Mouse (Mus musculus): ENCODE data around the gene Avpr2.
A peak's percentile ranks its signal among the peaks of the same experiment; 100 is the strongest.

Gene Avpr2

DNA sequence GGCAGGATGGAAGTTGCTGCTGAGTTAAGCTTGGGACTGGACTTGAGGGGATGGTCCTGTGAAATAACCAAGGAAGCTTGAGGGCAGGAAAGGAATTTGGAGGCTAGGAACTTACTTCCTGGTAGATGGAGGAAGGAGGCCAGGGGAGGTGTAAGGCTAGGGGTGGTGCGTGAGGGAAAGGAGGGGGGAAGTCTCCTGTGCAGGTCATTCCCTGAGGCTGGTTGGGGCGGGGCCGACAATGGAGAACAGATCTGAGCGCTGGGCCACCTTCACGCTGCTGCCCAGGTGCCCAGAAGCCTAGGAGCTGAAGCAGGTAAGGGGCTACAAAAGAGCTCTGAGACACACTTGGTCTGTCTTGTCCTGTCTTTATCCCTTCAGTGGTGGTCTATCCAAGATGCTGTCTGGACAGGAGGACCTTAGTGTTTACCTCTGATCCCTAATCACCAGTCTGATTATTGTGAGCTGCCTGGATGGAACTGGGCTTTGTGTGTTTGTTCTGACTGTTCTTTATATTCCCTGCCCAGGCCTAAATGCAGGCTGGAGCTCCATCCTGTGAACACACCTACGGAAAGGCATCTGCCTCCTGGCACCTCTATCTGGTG is at the start of gene Avpr2:
Gene Avpr2, plus strand, starts transcription at position 552 of the 602 bp plus-strand sequence.
- no peak for DNase-seq (ENCODE audit: low spot score)

DNA sequence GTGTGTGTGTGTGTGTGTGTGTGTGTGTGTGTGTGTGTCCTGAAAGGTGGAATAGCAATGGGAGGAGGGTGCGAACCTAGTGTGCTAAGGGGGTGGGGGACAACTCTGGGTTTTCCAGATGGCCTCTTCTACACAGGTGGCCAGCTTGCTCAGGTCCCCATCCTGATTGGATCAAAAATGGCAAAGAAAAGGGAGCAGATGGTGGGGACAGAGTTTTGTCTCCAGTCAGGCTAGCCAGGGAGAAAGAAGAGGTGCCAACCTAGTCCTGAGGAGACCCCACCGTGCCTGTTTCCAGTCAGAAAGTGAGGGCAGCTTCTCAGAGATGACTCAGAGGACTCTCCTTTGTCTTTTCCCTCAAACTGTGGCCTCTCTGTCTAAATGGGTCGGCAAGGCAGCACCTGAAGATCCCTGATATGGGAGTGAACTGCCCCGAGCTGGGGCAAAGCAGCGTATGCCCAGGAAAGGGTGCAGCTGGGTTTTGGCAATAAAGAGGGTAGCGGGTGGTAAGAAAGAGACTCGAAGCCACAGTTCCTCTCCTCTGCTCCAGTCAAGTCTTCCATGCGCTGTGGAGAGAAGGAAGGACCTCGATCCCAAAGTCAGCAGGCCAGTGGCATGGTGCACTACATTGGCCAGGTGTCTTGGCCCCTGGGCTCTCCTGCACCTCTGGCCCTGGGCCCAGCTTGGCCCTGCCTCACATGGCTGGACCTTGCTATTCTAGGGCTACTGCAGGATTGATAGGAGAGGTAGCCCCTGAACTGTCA is 37.4 kb upstream of the Avpr2 start:
- DNase-seq (ENCODE audit: low spot score) = no peak

DNA sequence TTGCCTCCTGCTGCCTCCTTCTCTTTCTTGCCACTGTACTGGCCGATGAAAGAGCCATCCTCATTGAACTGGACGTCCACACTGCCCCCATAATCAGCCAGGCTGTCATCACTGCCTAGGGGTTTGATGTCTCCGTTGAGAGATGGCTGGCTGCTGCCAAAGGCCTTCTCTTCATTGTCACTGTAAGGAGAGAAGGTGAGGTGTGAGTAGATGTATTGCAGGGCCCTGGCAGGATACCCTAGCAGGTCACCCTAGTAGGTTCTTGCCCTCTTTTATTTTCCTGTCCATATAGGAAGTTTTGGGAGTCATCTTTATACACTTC is 36.9 kb upstream of the Avpr2 start:
- DNase-seq (ENCODE audit: low spot score) = no peak

DNA sequence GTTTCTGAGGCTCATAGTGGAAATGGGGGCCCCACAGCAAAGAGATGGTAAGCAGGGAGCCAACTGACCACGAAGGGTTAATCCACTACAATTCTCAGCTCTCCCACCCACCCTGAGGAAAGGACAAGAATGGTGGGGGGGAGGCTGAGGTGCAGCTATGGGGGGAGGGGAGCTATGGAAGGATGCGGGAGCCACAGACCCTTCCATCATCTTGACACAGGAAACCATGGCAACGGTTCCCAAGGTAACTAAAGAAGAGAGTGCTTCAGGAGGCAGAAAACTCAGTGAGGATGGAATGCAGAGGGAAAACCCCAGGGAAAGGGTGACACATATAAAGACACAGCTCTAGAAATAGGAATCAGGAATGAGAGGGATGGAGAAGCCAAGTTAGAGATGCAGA is 27.2 kb upstream of the Avpr2 start:
- DNase-seq (ENCODE audit: low spot score) = peak; percentile 73

DNA sequence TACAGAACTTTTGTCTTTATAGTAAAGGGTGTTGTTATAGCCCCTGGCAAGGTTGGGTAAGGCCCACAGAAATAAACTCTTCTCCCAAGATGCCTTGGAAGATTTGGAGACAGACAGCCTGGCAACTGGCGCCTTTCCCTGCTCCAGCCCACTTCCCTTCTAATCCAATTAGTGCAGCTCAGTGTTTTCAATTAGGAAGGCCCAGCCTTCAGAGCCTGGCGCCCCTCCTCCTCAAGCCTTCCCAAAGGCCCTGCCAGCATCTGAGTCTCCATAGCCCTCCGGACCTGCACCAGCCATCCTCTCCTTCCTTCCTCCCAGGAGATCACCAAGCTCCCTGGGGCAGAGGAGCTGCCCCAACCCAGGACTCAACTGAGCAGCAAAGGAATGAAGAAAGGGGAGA is 24.6 kb upstream of the Avpr2 start:
- DNase-seq (ENCODE audit: low spot score) = peak; percentile 9

DNA sequence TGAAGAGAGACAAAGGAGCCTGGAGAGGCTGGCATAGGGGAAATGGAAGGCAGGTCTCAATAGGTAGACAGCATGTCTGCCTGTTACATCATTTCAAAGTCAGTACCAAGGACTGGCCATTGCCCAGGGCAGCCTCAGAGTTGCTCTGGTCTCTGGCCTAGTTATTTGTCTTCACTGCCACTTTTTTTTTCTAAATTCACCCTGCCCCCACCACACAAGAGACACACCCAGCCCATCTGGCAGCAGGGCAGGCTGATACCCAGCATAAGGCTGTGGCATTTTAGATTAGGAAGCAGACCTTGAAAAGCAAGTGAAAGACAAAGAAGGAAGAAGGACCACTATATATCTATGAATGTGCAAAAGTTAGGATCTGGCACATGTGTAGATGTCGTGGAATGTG is 24.1 kb upstream of the Avpr2 start:
- no peak for DNase-seq (ENCODE audit: low spot score)

DNA sequence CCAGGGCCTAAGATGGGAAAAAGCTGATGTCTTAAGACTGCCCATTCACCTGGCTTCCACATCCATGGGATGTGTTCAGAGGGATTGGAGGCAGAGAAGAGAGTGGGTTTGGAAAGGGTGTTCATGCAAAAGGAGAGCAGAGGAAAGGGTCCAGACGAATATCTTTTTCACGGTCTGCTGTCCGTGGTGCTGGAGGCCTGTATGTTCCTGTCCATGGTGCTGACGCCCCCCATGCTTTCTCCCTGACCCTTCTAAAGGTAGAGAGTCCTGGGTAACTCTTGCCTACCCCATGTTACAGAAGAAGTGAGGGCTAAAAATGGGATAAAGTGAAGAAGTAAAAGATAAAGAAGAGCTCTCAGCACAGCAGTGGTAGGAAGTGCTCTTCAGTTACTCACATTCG is 22.6 kb upstream of the Avpr2 start:
- DNase-seq (ENCODE audit: low spot score) = peak; percentile 69

DNA sequence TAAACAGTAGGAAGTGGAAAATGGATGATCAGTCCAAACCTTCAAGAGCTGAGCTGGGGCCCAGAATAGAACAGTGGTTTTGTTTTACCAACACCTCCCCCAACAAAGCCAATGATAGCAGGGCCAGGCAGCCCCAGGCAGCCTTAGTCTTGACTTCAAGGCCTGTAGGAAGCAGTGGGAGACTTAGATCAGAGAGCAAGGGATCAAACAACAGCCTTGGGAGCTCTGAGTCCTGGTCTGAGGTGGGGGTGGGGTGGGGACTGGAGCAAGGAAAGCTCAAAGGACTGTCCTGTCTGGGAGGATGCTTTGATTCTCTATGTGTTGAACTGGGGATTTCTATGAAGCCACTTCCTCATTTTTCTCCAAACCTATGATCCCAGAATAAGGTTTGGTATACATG is 20.4 kb upstream of the Avpr2 start:
- no peak for DNase-seq (ENCODE audit: low spot score)

DNA sequence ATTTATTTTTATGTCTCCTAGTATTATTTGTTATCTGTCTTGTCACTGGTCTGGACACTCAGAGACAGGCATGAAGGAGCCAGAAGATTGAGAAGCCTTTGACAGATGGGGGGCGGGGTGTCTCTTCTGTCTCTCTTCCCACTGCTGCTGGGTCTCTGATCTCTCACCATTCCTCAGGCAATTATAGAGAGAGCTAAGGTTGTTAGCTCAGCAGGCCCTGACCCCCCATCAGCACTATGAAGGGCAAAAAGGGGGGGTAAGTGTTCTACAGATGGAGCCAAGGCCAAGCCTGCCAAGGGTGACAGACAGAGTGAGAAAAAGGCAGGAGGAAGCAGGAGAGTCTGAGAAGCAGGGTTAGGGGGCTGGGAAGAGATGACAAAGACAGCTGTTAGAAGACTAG is 19.9 kb upstream of the Avpr2 start:
- DNase-seq (ENCODE audit: low spot score) = no peak

DNA sequence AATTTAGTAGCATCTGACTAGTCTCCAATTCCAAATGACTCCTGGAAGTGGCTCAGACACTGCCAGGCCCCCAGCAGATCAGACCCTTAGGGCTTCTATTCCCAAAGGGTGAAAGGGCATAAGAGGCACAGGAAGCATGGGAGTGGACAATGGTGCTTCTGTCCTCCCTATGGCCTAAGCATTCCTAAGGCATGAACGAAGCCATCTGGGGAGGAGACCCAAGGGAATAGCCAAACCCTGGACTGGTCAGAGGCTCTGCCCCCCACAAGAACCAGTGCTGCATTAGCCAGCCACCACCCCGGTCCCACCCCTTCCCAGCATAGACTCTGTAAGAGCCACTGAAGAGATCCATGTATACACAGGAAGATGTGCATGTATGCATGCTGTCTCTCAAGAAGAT is 16.0 kb upstream of the Avpr2 start:
- no peak for DNase-seq (ENCODE audit: low spot score)

DNA sequence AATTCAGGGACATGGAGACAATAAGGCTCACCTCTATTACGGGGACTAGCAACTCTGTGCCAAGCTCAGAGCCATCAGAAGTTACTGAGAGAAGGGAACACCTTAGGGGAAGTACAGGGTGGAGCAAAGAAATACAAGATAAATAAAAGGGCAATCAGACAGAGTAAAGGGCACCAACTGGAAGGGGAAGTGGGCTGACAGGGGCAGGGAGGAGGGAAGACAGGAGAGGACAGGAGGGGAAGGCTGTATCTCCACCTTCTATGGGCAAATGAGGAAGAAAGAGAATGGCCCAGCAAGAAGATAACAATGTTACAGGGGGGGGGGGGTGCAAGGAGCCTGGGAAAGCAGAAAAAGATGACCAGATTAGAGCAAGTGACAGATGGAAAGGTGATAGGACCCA is 14.9 kb upstream of the Avpr2 start:
- no peak for DNase-seq (ENCODE audit: low spot score)

DNA sequence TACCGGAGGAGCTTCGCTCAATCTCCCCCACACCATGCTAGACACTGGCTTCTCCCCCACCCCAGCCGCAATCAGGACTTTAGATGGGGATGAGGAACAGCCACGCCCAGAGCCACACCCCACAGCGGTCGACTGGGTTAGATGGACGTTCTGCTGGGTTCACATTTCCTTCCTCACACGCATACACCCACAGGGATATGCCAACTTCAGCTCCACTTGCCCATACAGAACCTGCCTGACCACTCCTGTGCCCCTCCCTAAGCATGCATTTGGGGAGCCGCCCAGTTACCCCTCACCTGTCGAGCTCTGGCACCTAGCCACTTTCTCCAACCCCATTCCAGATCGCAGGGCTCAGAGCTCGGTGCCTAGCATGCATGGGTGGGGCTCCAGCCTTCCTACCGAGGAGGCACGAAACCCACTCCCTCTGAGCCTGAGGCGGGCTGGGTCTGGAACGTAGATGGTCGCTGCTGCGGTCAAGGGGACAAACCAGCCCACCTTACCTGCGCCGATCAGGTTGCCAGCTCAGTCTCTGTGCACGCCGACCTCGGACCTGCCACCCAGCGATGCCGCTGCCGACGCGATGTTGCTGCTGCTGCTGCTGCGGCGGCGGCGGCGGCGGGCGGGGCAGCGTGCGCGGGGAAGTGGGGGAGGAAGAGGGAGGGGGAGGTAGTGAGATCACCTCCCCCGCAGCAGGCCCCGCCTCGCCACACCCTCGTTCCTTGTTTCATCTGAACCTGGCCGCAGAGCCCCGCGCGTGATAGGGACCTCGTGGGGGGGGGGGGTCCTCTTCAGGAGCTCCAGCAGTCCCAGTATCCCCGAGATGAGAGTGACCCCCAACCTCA is 11.5 kb upstream of the Avpr2 start:
- DNase-seq (ENCODE audit: low spot score) = peak; percentile 17

DNA sequence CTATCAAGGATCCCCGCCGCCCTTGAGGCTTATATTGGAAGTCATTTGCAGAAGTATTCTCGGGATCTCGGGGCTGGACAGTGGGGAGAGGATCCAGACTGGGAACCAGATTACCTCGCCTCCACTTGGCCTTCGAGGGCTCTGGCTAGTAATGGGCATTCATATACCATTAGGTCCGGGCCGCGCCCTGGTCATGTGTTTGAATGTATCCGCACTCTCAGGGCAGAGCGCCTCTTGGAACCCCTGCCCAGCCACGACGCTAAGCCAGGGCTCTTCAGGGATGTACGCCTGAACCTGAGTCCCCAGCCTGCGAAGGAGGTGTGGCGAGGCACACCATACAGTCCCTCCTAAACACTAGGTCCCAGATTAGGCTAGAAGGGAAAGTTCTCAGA is 10.9 kb upstream of the Avpr2 start:
- peak; percentile 17 for DNase-seq (ENCODE audit: low spot score)

DNA sequence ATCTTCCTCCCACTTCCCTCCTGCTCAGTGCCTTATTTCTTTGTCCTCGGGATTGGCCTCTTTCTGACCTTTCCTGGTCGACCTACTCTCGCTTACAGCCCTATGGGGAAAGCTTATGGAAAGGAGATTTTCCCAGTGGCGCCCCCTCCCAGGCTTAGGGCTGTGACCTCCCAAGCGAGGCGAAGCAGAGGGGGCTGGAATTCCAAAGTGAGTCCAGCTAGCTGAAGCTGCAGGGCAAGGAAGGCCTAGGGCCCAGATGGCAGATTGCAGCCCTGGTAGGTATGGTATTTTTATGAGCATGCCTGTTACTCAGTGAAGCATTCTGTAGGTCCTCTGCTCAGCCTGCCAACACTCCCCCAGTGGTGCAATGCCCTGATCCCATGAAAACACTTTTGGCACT is 10.4 kb upstream of the Avpr2 start:
- peak; percentile 28 for DNase-seq (ENCODE audit: low spot score)

DNA sequence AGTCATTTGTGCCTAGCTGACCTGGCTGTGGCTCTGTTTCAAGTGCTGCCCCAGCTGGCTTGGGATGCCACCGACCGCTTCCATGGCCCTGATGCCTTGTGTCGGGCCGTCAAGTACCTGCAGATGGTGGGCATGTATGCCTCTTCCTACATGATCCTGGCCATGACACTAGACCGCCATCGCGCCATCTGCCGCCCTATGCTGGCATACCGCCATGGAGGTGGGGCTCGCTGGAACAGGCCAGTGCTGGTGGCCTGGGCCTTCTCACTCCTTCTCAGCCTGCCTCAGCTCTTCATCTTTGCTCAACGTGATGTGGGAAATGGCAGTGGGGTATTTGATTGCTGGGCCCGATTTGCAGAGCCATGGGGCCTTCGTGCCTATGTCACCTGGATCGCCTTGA is 931 bp downstream of the Avpr2 start:
- no peak for DNase-seq (ENCODE audit: low spot score)

DNA sequence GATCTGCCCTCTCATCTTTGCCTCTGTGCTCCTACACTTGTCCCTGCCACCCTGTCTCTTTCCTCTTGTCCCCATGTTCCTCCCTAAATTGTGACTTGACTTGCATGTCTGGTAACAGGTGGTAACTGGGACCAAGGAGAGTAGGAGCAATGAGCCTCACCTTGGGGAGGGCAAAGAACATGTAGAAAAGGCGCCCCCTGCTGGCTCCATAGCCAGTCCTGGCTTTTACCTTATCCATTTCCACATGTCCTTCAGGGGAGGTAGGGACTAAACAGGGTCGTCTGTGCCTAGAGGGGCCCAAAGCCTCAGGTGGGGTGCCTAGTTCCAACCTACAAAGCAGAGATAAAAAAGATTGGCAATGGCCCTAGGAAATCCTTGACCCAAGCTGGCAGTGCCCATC is 3.8 kb downstream of the Avpr2 start, which contains the start of gene L1cam:
Gene L1cam, minus strand, starts transcription at position 387 of the 400 bp plus-strand sequence.
- peak; percentile 60 for DNase-seq (ENCODE audit: low spot score)

DNA sequence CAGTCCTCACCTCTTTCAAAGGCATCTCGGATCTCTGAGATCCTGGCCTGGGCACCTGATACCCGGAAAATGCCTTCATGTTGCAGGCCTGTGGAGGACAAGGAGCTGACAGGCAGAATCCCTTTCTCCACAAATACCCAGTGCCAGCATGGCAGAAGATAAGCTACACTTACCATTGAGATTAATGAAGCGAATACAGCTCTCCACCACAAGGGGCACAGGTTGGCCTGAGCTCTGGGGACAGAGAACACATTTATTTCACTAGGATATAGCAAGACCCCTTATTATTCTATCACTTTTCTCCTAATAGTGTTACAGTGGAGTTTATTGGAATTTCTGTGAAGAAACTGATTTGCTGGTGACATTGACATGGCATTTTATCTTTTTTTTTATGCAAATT is 6.1 kb downstream of the Avpr2 start:
- DNase-seq (ENCODE audit: low spot score) = no peak

DNA sequence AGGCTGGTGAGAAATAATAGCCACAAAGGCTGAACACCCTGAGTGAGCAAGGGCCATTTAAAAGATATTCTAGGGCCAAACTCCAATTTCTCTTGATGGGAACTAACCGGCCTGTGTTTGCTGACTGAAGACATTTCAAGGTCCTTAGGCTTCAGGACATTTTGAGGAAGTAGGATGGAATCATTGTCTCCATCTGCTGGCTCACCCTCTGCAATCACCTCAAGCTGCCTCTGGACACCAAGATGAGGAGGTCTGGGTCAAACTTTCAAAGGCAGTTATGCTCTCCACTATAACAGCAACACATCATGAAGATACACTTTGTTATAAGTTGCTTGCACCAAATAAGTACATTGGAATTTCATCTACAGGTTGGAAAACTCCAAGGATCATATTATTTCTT is 18.1 kb downstream of the Avpr2 start:
- no peak for DNase-seq (ENCODE audit: low spot score)

DNA sequence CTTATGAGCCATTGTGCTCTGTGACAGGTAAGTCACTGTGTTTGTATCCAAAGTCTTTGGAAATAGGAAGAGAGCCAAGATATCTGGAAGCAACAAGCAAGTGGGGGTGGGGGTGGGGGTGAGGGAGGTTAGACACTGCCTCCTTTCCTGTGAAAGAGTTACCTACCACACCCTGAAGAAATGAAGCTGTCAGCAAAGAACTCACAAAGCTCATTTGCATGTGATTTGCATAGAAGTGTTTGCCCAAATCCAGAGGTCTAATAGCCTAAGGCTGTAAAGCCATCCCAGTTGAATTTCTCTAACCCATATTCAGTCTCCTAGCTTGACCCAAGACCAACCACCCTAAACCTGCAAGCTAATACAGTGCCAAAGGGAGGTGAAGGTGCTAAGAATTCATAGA is 18.5 kb downstream of the Avpr2 start:
- DNase-seq (ENCODE audit: low spot score) = no peak

DNA sequence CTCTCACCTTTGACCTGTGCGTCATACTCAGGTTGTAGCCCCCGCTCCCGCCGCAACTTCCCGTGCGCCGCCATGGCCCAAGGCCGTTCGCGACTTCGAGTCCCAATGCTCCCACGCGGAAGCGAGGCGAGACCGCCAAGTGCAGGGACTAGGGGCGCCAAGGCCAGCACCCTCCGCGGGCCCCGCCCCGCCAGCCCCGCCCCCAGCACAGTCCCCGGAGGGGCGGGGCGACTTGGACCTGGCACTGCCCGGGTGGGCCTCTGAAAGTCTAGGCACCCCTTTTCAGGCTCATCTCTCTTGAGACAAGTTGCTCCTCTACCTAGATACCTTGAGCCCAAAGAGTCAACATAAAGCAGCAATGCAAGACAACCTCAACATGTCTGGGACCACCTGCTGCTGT is 19.3 kb downstream of the Avpr2 start:
- DNase-seq (ENCODE audit: low spot score) = no peak

DNA sequence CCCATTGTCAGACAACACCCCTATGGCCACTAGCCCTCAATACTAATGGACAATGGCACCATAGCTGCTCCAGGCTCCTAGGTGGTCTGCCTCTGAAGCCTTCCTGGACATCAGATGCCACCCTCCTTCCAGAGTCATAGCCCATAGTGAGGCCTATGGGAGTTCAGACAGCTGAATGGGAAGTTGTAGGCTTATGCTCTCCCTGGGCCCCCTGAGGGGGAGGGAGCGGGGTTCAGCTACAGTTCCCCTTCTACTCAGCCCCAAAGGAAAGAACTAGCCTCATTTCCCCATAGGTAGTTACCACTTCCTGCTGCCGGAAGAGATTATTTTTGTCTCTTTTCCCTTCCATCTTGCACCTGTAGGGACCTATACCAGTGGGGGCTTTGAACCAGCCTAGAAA is 19.7 kb downstream of the Avpr2 start:
- DNase-seq (ENCODE audit: low spot score) = no peak

DNA sequence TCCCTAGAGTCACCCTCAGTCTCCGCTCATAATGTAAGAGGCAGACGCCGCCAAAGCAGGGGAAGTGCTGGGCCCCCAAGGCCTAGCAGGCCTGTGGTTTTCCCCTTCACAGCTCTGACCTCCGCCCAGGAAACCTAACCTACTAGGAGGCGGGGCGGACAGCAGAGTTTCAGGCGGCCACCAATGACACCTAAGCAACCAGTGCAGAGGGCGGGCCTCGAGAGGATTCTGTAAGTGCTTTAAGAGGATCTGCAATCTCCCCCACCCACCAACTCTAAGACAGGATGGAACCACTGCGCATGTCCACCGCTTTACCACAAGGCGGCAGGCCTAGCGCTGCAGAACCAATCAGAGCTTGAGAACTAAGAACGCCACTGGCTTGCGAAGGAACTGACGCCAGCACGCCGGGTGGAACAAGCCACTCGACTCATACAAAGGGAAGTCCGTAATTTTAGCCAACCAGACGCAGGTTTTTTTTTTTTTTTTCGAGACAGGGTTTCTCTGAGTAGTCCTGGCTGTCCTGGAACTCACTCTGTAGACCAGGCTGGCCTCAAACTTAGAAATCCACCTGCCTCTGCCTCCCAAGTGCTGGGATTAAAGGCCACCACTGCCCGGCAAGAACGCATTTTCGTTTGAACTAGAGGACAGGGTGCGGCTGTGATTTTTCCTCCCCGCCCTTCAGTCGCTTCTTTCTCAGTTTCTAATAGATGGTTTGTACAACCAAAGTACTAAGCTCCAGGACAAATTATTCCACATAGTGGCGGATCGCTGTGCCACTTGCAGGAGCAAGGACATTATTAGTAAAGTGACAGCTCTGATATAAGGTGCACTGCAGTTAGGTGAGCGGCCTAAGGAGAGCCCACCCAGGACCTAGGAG is 23.2 kb downstream of the Avpr2 start:
- peak; percentile 95 for DNase-seq (ENCODE audit: low spot score)
